Mouse (Mus musculus): ENCODE results near the gene Tmem222.

DNA sequence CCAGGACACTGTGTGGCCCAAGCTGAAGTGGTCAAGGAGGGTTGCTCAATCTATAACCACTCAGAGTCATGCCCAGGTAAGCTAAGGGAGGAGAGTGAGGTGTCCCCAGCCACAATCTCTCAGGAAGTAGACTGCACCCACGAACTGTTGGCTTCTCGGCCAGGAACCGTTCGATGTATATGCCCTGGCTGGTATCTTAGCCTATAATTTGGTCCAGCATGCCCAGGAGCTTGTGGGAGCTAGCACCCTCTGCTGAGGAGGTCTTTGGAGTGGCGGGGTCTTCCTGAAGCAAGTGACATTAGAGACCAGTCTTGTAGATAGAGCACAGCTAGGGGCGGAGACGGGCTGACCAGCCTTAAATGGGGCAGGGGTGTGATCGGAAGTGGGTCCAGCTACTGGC, 55.9 kb downstream of the Tmem222 start:
- TF ChIP-seq CTCF (IDR thresholded peaks at IDR 0.05; ENCODE audit: low read depth, low read length) (no peak), TAL1 (conservative IDR thresholded peaks at IDR 0.05; ENCODE audit: low read depth, low read length) (no peak), GATA1 (IDR thresholded peaks at IDR 0.05; ENCODE audit: borderline replicate concordance, low read length) (no peak), GATA2 (IDR thresholded peaks at IDR 0.05; ENCODE audit: borderline replicate concordance, low read depth, low read length) (no peak), POLR2AphosphoS5 (IDR thresholded peaks at IDR 0.05; ENCODE audit: insufficient replicate concordance, low read depth, low read length) (no peak)
